Mouse (Mus musculus): ENCODE results near the gene Swsap1. TPM values are rescaled to one million over a fixed set of nuclear protein-coding genes. Genes with fewer than 3 reads are reported as not detected.

Swsap1 gene
- total RNA-seq, 2 experiments from 2014 or later, result 14.7 to 15.9 TPM

Other genes with a start within 250 kb of the Swsap1 start
- 10 to 100 TPM; 13.7 to 14.1 TPM for gene Ldlr, start 232.3 kb upstream of the Swsap1 start, total RNA-seq (2021)
- gene Spc24, start 195.5 kb upstream of the Swsap1 start, total RNA-seq (2021), result 1 to 10 TPM; 1.4 to 2.1 TPM
- gene Kank2, start 157.0 kb upstream of the Swsap1 start, total RNA-seq (2021), result 1 to 10 TPM; 6.3 to 7.0 TPM
- gene Angptl8, start 120.2 kb upstream of the Swsap1 start, total RNA-seq (2021), result not detected
- 10 to 100 TPM; 14.1 to 15.0 TPM for gene Dock6, start 103.1 kb upstream of the Swsap1 start, total RNA-seq (2021)
- gene Rab3d, start 37.6 kb upstream of the Swsap1 start, total RNA-seq (2021), result 10 to 100 TPM; 23.6 to 26.6 TPM
- 10 to 100 TPM; 19.3 to 21.2 TPM for gene Ccdc159, start 28.3 kb upstream of the Swsap1 start, total RNA-seq (2021)
- gene Tmem205, start 28.2 kb upstream of the Swsap1 start, total RNA-seq (2021), result 10 to 100 TPM; 41.0 to 44.6 TPM
- 100 to 1,000 TPM; 303 to 315 TPM for gene Plppr2, start 18.7 kb upstream of the Swsap1 start, total RNA-seq (2021)
- 10 to 100 TPM in 1 of 2 experiments, 1 to 10 TPM in 1; 9.1 to 10.6 TPM for gene Epor, start 7.8 kb downstream of the Swsap1 start, total RNA-seq (2021)
- gene Rgl3, start 33.7 kb downstream of the Swsap1 start, total RNA-seq (2021), result 1 to 10 TPM; 1.7 to 1.9 TPM
- 1 to 10 TPM; 9.5 to 9.9 TPM for gene Ccdc151, start 46.9 kb downstream of the Swsap1 start, total RNA-seq (2021)
- 100 to 1,000 TPM; 110 to 114 TPM for gene Prkcsh, start 47.1 kb downstream of the Swsap1 start, total RNA-seq (2021)
- gene Elavl3, start 96.3 kb downstream of the Swsap1 start, total RNA-seq (2021), result 100 to 1,000 TPM; 172 to 175 TPM
- 1 to 10 TPM; 3.1 to 4.5 TPM for gene Gm49318, start 115.5 kb downstream of the Swsap1 start, total RNA-seq (2021)
- 10 to 100 TPM; 20.8 to 23.6 TPM for gene Zfp653, start 115.6 kb downstream of the Swsap1 start, total RNA-seq (2021)
- 10 to 100 TPM; 42.2 to 46.3 TPM for gene Ecsit, start 129.7 kb downstream of the Swsap1 start, total RNA-seq (2021)
- gene Cnn1, start 143.5 kb downstream of the Swsap1 start, total RNA-seq (2021), result under 1 TPM; 0.55 to 0.61 TPM
- 10 to 100 TPM; 53.5 to 57.9 TPM for gene Elof1, start 161.4 kb downstream of the Swsap1 start, total RNA-seq (2021)
- 1 to 10 TPM in 1 of 2 experiments, under 1 TPM in 1; 0.91 to 1.3 TPM for gene Acp5, start 180.0 kb downstream of the Swsap1 start, total RNA-seq (2021)
- 10 to 100 TPM; 44.9 to 47.4 TPM for gene Pigyl, start 201.1 kb downstream of the Swsap1 start, total RNA-seq (2021)
- under 1 TPM in 1 of 2 experiments, not detected in 1; 0.38 TPM for gene Zfp872, start 232.3 kb downstream of the Swsap1 start, total RNA-seq (2021)